Mouse (Mus musculus): ENCODE results near the gene Psg16. TPM values are rescaled to one million over a fixed set of nuclear protein-coding genes. Genes with fewer than 3 reads are reported as not detected.

Gene Psg16
- 0.03 and 0.04 TPM in 2 replicates for polyA plus RNA-seq (2016; fragmentation: Nextera tagmentation; extraction: Ambion mirVana)

DNA sequence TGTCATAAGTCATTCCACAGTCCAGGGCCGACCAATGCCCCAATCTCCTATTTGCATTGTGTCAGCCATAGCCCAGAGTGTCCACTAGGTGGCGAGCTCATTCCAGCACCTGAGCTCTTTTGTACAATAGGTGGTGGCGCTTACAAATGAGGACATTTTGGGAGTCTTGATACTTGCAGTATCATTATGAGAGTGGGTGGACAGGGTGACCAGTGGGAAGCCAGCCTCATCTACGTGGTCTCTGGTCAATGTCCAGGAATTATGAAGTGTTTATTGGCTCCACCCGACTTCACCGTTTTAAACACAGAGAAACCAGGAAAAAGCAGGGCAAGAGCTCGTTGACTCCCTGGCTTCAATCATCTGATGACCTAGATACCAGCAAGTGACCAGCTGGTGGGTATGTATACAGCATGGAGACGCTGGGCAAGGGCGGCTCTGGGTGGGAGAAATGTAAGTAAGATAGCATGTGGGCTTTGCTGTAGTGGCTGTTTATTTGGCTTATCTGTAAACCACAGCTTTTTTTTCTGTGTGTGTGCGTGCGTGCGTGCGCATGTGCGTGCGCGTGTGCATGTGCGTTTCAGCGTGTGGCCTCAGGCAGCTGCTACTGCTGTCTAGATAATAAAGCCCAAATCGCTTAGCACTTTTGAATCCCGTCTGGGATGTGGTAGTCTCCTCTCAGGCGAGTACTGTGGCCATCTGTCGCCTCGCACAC, at the start of gene Psg16:
Gene Psg16 (plus strand): TSS at position 137 of the 712 bp plus-strand sequence.
- no peak within 1 kb of the TSS for H3K27ac ChIP-seq
- no peak within 1 kb of the TSS for H3K4me3 ChIP-seq
- no peaks in the 10 kb centered on the region for H3K27me3 ChIP-seq (ENCODE audit: insufficient read depth, poor library complexity, severe bottlenecking)
- no peaks in the 10 kb centered on the region for H3K36me3 ChIP-seq
- 68% methylated on average over 23 of the region's 23 CpGs for WGBS
- DNase-seq (ENCODE audit: low spot score): peak; percentile 88
- no peaks in the 10 kb centered on the region for H3K4me1 ChIP-seq
- H3K9me3 ChIP-seq: no peaks in the 10 kb centered on the region

DNA sequence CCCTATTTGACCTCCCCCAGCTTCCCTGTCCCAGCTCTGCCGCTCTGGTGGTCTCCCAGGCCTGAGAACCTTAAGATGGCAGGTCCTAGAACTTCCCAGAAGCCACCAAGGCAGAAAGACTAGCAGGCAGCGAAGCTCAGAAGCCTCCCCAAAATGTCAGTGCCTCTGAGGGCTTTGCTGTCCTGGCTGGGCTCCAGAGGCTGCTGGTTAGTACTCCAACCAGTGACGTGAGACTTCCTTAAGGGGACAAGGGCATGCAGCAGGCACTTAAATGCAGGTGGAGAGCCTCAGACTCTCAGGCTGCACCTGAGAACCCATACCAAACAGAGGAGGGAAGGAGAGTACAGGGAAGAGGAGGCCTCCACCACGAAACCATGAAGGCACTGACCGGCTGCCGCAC, 49.7 kb upstream of the Psg16 start:
- peak overlapping the region; percentile 69 for H3K27ac ChIP-seq
- no peak for DNase-seq (ENCODE audit: low spot score)
- H3K27me3 ChIP-seq (ENCODE audit: insufficient read depth, poor library complexity, severe bottlenecking): no peaks in the 10 kb centered on the region
- H3K4me3 ChIP-seq: no peak overlapping the region
- H3K36me3 ChIP-seq: peaks cover 58% of the 10 kb centered on the region
- WGBS: 80% methylated on average over 6 of the region's 6 CpGs
- peaks cover 53% of the 10 kb centered on the region for H3K4me1 ChIP-seq
- H3K9me3 ChIP-seq: no peaks in the 10 kb centered on the region

DNA sequence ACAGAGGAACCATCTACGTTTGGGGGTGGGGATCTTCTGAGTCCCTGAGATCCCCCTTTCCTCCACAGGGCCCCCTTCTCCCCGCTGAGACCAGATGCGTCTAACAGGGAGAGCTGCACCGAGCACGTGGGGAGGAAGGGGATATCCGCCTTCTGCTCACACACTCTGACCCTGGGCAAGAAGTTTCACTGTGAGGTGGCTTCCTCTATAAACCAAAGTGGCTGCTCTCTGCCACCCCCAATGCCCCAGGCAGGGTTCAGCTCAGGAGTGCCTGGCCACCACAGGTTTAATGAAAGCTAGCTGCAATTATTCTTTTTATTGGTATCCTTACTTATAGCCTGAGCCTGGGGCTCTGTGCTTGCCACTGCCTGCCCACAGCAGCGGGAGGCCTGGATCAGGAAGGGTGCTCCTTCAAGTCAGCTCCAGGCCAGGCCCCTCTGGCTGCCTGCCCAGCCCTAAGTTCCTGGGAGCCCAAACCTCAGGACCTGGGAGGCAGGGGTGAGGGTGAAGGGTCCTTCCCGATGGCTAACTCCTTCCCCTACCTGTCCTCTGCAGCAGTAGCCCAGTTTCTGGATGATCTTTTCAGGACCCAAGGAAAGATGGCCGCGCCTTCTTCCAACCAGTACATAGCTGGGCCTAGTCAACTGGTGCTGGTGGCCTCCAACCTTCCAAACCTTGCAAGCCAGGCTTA, 48.9 kb upstream of the Psg16 start:
- Histone ChIP-seq H3K27ac (peak overlapping the region; percentile 69; the same call in 1 of the 2 replicates), H3K4me3 (no peak overlapping the region), H3K36me3 (peaks cover 50% of the 10 kb centered on the region), H3K9me3 (no peaks in the 10 kb centered on the region), H3K4me1 (peaks cover 53% of the 10 kb centered on the region), H3K27me3 (ENCODE audit: insufficient read depth, poor library complexity, severe bottlenecking) (no peaks in the 10 kb centered on the region)
- no peak for DNase-seq (ENCODE audit: low spot score)
- 79% methylated on average over 10 of the region's 10 CpGs for WGBS

DNA sequence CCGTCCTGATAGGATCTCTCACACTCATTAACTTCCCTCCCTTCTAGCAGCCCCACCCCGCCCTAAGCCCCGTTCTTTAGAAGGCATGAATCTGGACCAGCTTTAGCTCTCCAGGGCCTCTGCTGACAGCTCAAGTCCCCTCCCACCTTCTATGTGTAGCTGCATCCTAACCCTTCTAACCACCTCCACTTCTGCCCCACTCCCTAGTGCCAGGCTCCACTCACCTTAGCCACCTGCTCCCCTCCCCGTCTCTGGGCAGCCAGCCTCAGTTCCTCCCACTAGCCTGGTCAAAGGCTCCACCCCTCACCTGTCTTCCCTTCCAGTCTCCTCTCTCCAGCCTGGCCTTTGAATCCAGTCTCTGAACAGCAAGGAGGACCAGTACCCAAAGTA, 48.3 kb upstream of the Psg16 start:
- no peaks in the 10 kb centered on the region for H3K27me3 ChIP-seq (ENCODE audit: insufficient read depth, poor library complexity, severe bottlenecking)
- WGBS: 61% methylated on average over 4 of the region's 4 CpGs
- H3K9me3 ChIP-seq: no peaks in the 10 kb centered on the region
- H3K27ac ChIP-seq: no peak overlapping the region; the same call in 1 of the 2 replicates
- peaks cover 53% of the 10 kb centered on the region for H3K4me1 ChIP-seq
- no peak for DNase-seq (ENCODE audit: low spot score)
- peaks cover 45% of the 10 kb centered on the region for H3K36me3 ChIP-seq
- peak overlapping the region; percentile 82; the same call in 1 of the 2 replicates for H3K4me3 ChIP-seq

DNA sequence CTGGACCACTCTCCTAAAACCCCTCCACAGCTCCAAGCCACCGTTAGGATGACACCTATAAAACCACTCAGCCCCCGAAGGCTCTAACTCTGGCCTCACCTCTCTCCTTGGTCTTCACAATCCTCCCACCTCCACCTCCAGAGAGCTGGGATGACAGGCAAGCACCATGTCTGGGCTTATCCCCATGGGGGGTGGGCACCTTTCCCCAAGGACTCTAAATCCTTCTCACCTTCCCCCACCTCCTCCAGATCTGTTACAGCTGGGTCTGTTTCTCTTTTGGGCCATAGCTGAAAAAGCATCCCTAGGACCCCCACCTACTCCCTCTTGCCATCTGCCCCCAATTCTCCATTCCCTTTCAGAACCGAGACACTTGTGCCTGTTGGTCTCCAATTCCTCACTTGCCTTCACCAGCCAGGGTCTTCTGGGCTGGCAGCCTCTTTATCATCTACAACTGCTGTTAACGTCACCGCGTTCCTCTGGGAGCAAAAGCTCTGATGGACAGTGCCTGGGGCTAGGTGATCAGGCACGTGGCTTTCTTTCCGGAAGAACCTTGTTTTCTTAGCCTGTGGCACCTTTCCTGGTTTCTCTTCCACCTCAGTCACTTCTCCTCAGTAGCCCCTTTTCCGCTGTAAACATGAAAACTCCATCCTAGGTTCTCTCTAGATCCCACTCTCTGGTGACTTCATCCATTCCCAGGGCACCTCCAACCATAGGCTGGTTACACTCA, 47.8 kb upstream of the Psg16 start:
- Histone ChIP-seq H3K27ac (peak overlapping the region; percentile 13; the same call in 1 of the 2 replicates), H3K9me3 (no peaks in the 10 kb centered on the region), H3K27me3 (ENCODE audit: insufficient read depth, poor library complexity, severe bottlenecking) (no peaks in the 10 kb centered on the region), H3K4me1 (peaks cover 53% of the 10 kb centered on the region), H3K36me3 (peaks cover 39% of the 10 kb centered on the region), H3K4me3 (peak overlapping the region; percentile 82)
- no peak for DNase-seq (ENCODE audit: low spot score)
- WGBS: 56% methylated on average over 9 of the region's 9 CpGs

DNA sequence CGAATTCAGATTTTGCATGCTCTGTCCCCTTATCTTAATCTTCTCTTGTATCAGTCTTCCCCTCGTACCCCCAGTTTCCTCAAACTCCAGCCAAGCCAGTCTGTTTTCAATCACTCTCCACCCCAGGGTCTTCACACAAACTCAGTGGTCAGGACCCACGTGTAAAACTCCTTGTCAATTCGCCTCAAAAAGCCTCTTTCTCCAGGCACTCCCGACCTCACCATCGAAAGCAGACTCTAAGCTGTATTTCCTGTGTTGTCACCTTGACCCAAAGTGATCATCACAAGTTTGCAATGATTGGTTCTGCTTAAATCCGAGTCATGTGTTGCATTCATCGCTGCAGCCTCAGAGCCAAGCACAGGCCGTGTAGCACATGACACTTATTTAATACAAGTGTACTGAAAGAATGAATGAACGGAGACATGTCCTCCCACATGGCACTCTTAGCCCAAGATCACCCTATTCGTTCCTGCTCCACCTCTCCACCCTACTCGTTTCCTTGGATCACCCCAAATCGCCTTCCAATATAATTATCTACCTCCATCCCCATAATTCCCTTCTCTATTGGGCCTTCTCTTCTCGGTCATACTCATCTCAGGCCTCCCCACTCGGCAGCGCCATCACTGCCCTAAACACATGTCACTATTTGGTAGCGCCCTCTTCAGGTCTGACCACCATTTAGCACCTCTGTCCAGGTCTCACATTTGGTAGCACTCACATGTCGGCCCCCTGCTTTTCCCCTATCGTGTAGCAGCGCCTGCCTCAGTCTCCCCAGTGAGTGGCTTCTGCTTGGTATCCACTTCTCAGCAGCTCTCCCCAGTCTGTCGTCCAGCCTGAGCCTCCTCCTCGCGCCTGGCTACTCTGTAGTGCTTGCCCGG, 46.9 kb upstream of the Psg16 start:
- DNase-seq (ENCODE audit: low spot score): no peak

DNA sequence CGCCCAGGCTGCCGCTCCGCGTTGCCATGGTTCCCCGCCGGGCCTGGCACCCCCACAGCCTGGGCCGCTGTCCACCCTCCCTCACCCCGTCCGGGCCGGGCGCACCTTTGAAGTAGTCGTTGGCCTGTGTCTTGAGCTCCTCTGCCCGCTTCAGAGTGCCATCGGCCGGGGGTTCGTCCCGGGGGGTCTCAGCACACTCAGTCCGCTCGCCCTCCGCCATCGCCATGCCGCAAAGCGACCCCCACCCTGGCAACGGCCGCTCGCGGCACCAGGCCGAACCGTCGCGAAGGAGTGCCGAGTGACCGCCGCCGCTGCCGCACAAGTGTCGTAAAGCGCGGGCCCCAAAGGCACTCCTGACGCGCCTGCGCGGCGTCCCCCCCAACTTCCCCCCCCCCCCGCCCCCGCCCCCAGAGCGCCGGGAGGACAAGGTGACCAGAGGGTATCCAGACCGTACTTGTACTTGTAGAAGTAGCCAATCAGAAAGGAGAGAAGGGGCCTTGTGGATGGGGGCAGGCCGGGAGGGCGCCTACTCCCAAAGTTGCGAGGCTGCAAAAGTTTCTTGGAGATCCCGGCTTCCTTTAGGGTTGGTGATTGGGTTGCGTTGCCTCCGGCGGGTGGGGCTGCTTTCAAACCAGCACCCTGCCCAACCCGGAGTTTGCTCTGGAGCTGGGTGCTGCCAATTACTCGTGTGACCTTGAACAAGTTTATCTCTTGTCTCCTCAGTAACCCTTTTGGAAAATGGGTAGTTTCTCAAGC, 46.1 kb upstream of the Psg16 start, which contains the start of gene Ppp5c:
Gene Ppp5c (minus strand): TSS at position 337 of the 756 bp plus-strand sequence.
- H3K4me1 ChIP-seq: peaks cover 44% of the 10 kb centered on the region
- H3K27me3 ChIP-seq (ENCODE audit: insufficient read depth, poor library complexity, severe bottlenecking): no peaks in the 10 kb centered on the region
- no peaks in the 10 kb centered on the region for H3K9me3 ChIP-seq
- WGBS: under 1% methylated on average over 58 of the region's 58 CpGs
- peaks cover 29% of the 10 kb centered on the region for H3K36me3 ChIP-seq
- peak within 1 kb of the TSS; percentile 92 for H3K27ac ChIP-seq
- peak; percentile 98 for DNase-seq (ENCODE audit: low spot score)
- H3K4me3 ChIP-seq: peak within 1 kb of the TSS; percentile 82

More for the DNA sequence above, 46.9 kb upstream of the Psg16 start:
- 5% methylated on average over 24 of the region's 24 CpGs for WGBS
- Histone ChIP-seq H3K4me3 (peak overlapping the region; percentile 82), H3K27ac (peak overlapping the region; percentile 92), H3K27me3 (ENCODE audit: insufficient read depth, poor library complexity, severe bottlenecking) (no peaks in the 10 kb centered on the region), H3K4me1 (peaks cover 52% of the 10 kb centered on the region), H3K36me3 (peaks cover 31% of the 10 kb centered on the region), H3K9me3 (no peaks in the 10 kb centered on the region)

DNA sequence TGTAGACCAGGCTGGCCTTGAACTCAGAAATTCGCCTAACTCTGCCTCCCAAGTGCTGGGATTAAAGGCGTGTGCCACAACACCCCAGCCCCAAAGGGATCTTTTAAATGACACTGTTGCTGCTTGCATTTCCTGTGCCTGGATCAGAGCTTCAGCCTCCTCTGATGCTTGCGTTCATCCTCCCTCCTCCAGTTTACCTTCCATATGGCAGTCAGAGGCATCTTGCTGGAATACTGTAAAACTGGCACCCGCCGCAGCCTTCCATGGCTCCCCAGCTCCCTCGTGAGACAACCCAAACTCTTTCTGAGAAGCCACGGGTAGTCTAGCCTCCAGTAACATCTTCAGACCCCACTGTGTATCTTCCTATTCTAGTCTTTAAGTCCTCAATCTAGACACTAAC, 44.9 kb upstream of the Psg16 start:
- no peak for DNase-seq (ENCODE audit: low spot score)
- 75% methylated on average over 7 of the region's 7 CpGs for WGBS
- no peak overlapping the region for H3K4me3 ChIP-seq
- no peaks in the 10 kb centered on the region for H3K9me3 ChIP-seq
- H3K27me3 ChIP-seq (ENCODE audit: insufficient read depth, poor library complexity, severe bottlenecking): no peaks in the 10 kb centered on the region
- H3K36me3 ChIP-seq: peaks cover 33% of the 10 kb centered on the region; the same call in 1 of the 2 replicates
- H3K4me1 ChIP-seq: peaks cover 32% of the 10 kb centered on the region
- no peak overlapping the region for H3K27ac ChIP-seq

DNA sequence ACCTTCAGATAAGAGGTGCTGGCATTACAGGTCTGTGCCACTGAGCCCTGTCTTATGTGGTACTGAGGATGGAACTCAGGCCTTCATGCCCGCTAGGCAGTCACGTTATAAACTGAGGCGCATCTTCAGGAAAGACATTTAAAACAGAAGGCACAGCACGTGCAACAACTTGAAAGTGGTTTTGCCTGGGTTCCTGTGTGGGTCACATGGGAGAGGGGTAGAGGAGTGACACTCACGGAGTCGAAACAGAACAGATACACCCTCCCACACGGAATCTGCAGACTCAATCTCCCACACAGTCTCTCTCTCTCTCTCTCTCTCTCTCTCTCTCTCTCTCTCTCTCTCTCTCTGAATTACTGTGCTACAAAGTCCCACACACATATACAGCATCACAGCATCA, 43.6 kb upstream of the Psg16 start:
- H3K36me3 ChIP-seq: peaks cover 33% of the 10 kb centered on the region
- H3K27ac ChIP-seq: no peak overlapping the region
- peaks cover 19% of the 10 kb centered on the region for H3K4me1 ChIP-seq
- no peaks in the 10 kb centered on the region for H3K27me3 ChIP-seq (ENCODE audit: insufficient read depth, poor library complexity, severe bottlenecking)
- WGBS: 73% methylated on average over 7 of the region's 7 CpGs
- no peak for DNase-seq (ENCODE audit: low spot score)
- H3K9me3 ChIP-seq: no peaks in the 10 kb centered on the region
- no peak overlapping the region for H3K4me3 ChIP-seq

DNA sequence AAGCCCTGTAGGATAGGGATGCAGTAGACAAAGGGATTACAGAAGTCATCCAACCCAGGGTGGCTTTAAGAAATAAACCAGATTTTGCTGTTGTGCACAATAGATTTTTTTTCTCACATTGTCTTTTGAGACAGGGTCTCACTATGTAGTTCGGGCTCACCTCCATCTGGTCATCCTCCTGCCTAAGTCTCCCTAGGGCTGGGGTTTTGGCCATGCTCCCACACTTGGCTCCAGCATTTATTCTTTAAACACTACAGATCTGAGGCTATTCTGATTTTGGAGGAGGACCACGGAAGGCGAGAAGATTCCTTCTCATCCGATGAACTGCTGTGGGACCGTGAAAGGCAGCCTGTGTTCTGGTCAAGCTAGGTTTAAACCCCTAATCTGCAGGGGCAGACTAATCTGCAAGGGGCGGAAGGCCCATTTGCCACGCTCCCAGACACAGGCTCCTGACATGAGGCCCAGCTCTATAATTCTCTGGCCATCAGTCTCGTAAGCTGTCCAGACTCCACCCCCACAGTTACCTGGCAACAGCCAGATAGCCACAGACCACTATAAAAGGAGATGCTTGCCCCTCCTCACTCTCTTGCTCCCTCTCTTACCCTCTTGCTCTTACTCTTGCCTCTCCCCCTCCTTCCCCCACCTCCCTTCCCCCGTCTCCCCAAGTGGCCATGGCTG, 35.7 kb upstream of the Psg16 start:
- H3K27me3 ChIP-seq (ENCODE audit: insufficient read depth, poor library complexity, severe bottlenecking): no peaks in the 10 kb centered on the region
- peaks cover 95% of the 10 kb centered on the region for H3K36me3 ChIP-seq
- 65% methylated on average over 9 of the region's 9 CpGs for WGBS
- peaks cover 10% of the 10 kb centered on the region for H3K4me1 ChIP-seq
- H3K9me3 ChIP-seq: no peaks in the 10 kb centered on the region
- no peak overlapping the region for H3K4me3 ChIP-seq
- DNase-seq (ENCODE audit: low spot score): no peak
- H3K27ac ChIP-seq: no peak overlapping the region

DNA sequence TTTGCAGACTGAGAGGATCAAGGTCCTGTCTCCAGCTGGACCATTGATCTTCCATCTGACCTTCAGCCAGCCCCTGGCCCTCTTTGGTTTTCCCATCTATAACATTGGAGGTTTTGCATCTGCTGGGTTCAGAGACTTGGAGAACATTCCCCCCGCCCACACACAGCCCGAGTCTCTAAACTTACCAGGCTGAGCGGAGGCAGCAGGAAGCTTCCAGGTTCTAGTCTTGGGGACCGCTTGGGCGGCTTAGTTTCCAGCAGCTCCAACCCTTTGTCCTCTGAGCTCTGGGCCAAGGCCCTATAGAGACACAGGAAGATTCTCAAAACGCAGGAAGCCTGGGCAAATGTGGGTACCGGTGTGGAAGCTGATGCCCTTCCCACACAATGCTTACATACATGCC, 34.5 kb upstream of the Psg16 start:
- no peaks in the 10 kb centered on the region for H3K9me3 ChIP-seq
- peaks cover 95% of the 10 kb centered on the region for H3K36me3 ChIP-seq
- no peak for DNase-seq (ENCODE audit: low spot score)
- H3K27ac ChIP-seq: no peak overlapping the region
- peaks cover 10% of the 10 kb centered on the region for H3K4me1 ChIP-seq
- 93% methylated on average over 7 of the region's 7 CpGs for WGBS
- H3K4me3 ChIP-seq: no peak overlapping the region
- no peaks in the 10 kb centered on the region for H3K27me3 ChIP-seq (ENCODE audit: insufficient read depth, poor library complexity, severe bottlenecking)
